8 mouse cellular contexts compared by ENCODE assay signal in the genomic region with DNA sequence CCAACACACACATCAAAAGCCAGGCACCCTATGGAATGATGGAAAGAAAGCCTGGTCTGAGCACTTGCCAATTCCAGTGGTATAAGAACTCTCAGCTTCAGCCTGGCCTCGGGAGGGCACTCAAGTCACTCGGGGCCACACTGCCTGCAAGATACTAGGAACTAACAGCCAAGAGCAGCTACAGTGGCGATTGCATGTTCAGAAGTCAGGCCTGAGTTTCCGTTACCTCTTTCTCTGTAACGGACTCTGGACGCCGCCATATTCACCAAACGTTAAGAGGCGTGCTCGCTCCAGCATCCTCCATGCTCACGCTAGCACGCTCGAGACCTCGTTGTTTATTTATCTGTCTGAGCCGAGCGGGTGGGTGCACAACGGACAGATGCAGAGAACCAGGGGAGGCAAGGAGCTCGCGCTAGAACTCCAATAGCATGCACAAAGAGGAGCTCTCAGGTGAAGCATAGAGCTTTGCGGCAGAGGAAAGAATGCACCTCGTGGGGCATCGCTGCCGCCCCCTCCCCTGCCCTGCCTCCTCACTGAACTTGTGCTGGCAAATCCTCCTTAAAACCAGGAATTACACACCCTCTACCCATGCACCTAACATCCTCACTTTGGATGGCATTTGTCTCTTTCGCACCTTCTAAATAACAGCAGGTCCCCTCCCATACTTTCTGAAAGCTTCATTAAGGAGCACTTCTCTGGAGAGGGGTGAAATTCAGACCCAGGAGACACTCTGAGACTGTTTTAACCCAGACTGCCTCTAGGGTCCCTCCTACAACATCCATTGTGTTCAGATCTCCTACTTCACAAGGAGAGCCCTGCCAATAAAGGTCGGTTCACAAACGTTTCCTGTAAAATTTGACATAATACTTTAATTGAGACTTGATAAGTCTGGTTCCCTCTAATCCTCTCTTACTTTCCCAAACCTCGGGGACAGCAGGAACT. TPM values are rescaled to one million over a fixed set of nuclear protein-coding genes. Genes with fewer than 3 reads are reported as not detected.
DNase-seq lines count a peak whose midpoint lies in the region; ATAC-seq and TF ChIP-seq lines count a peak whose summit lies in the region.

No protein-coding gene starts in this region.

- no peaks in the 10 kb centered on the region for H3K36me3 ChIP-seq in hindbrain, embryonic 12.5 days
- H3K36me3 ChIP-seq in limb, embryonic 14.5 days (ENCODE audit: control insufficient read depth, insufficient read depth, low read length) = no peaks in the 10 kb centered on the region
- no peaks in the 10 kb centered on the region for H3K36me3 ChIP-seq in stomach, postnatal 0 days (ENCODE audit: control insufficient read depth, insufficient read depth, low read length)

- no peak for ATAC-seq in hindbrain, embryonic 12.5 days (ENCODE audit: low FRiP score)
- ATAC-seq in limb, embryonic 14.5 days (ENCODE audit: low FRiP score, low read depth) = no peak
- ATAC-seq in stomach, postnatal 0 days (ENCODE audit: low FRiP score, low TSS enrichment) = no peak
- ATAC-seq in erythroid progenitor cell, adult 5-6 weeks (replicated peaks; ENCODE audit: low FRiP score, poor library complexity, severe bottlenecking) = no peak

- TF ChIP-seq POLR2A in limb, embryonic 14.5 days (IDR thresholded peaks at IDR 0.05; ENCODE audit: borderline replicate concordance, extremely low read depth, insufficient read depth, insufficient read length) = no peak

- H3K27ac ChIP-seq in hindbrain, embryonic 12.5 days = no peak overlapping the region
- H3K27ac ChIP-seq in limb, embryonic 14.5 days (replicated peaks; ENCODE audit: low read depth, low read length) = no peak overlapping the region
- no peak overlapping the region for H3K27ac ChIP-seq in stomach, postnatal 0 days (replicated peaks)

- no peaks in the 10 kb centered on the region for H3K9me3 ChIP-seq in hindbrain, embryonic 12.5 days (replicated peaks)
- no peaks in the 10 kb centered on the region for H3K9me3 ChIP-seq in limb, embryonic 14.5 days (ENCODE audit: control insufficient read depth, low read length)
- H3K9me3 ChIP-seq in stomach, postnatal 0 days (ENCODE audit: control insufficient read depth, low read length) = no peaks in the 10 kb centered on the region

- H3K9ac ChIP-seq in hindbrain, embryonic 12.5 days = peak overlapping the region; percentile 27; the same call in 1 of the 2 replicates
- no peak overlapping the region for H3K9ac ChIP-seq in limb, embryonic 14.5 days (ENCODE audit: low read depth, low read length, severe bottlenecking)
- no peak overlapping the region for H3K9ac ChIP-seq in stomach, postnatal 0 days (ENCODE audit: low read length)

- intact Hi-C loops in left cerebral cortex, postnatal 36 days (cut with DNase I) = no loop called here

- peak overlapping the region; percentile 23 for H3K4me3 ChIP-seq in hindbrain, embryonic 12.5 days
- H3K4me3 ChIP-seq in limb, embryonic 14.5 days (replicated peaks; ENCODE audit: low read length) = peak overlapping the region; percentile 25; the same call in 1 of the 2 replicates
- H3K4me3 ChIP-seq in stomach, postnatal 0 days (ENCODE audit: low read depth, low read length) = no peak overlapping the region; the same call in 1 of the 2 replicates

- no peak for TF ChIP-seq EP300 in stomach, postnatal 0 days (optimal IDR thresholded peaks at IDR 0.05)

- peak; percentile 25 for DNase-seq in ovary, postnatal 36 days (ENCODE audit: low spot score)
- no peak for DNase-seq in ovary, adult 18-20 months (ENCODE audit: low spot score)
- no peak for DNase-seq in limb, embryonic 14.5 days (ENCODE audit: low spot score)
- DNase-seq in stomach, postnatal 0 days (ENCODE audit: low spot score) = no peak
- DNase-seq in right cerebral cortex, postnatal 36 days (ENCODE audit: low spot score in 2 of 2) = no peak
- DNase-seq in left cerebral cortex, postnatal 36 days (ENCODE audit: low spot score in 2 of 2) = no peak

- peak overlapping the region; percentile 42 for H3K4me2 ChIP-seq in hindbrain, embryonic 12.5 days (replicated peaks)
- H3K4me2 ChIP-seq in limb, embryonic 14.5 days (replicated peaks; ENCODE audit: low read depth, low read length, severe bottlenecking) = peak overlapping the region; percentile 43
- peak overlapping the region; percentile 25; the same call in 1 of the 2 replicates for H3K4me2 ChIP-seq in stomach, postnatal 0 days (replicated peaks; ENCODE audit: low read depth)

- no peak for TF ChIP-seq CTCF in stomach, postnatal 0 days (IDR thresholded peaks at IDR 0.05; ENCODE audit: low read depth)

- H3K27me3 ChIP-seq in hindbrain, embryonic 12.5 days = no peaks in the 10 kb centered on the region
- no peaks in the 10 kb centered on the region for H3K27me3 ChIP-seq in limb, embryonic 14.5 days (ENCODE audit: control insufficient read depth, insufficient read depth, low read length)
- H3K27me3 ChIP-seq in stomach, postnatal 0 days (ENCODE audit: control insufficient read depth, insufficient read depth, low read length) = no peaks in the 10 kb centered on the region

- H3K4me1 ChIP-seq in hindbrain, embryonic 12.5 days = no peaks in the 10 kb centered on the region
- H3K4me1 ChIP-seq in limb, embryonic 14.5 days (ENCODE audit: control insufficient read depth, insufficient read depth, low read length) = no peaks in the 10 kb centered on the region
- H3K4me1 ChIP-seq in stomach, postnatal 0 days (replicated peaks; ENCODE audit: control insufficient read depth, insufficient read depth) = no peaks in the 10 kb centered on the region

- 47% methylated on average over 27 of the region's 27 CpGs for WGBS in hindbrain, embryonic 12.5 days
- 37% methylated on average over 27 of the region's 27 CpGs for WGBS in limb, embryonic 14.5 days
- WGBS in stomach, postnatal 0 days = 33% methylated on average over 27 of the region's 27 CpGs

RNA-seq across cellular contexts. Expression of a gene that starts 2.2 kb away (rescaled TPM):
- polyA plus RNA-seq in hindbrain, embryonic 12.5 days (2016; fragmentation: Nextera tagmentation; extraction: Ambion mirVana) = not detected in 2 replicates
- polyA plus RNA-seq in limb, embryonic 14.5 days (2012; rRNA removed) = not detected in 2 replicates
- not detected in 2 replicates for polyA plus RNA-seq in limb, embryonic 14.5 days (2014; fragmentation: Nextera tagmentation; extraction: Ambion mirVana)
- polyA plus RNA-seq in stomach, postnatal 0 days (2015; fragmentation: Nextera tagmentation; extraction: Ambion mirVana) = not detected in 2 replicates
- total RNA-seq in erythroid progenitor cell, adult 5-6 weeks (2015; ENCODE audit: low replicate concordance) = not detected in 2 replicates
- total RNA-seq in erythroid progenitor cell, adult 5-6 weeks (2017; ENCODE audit: low replicate concordance) = not detected in 2 replicates
- not detected for total RNA-seq in left cerebral cortex, postnatal 36 days (2021)

RNA-seq across cellular contexts. Expression of a gene that starts 21.2 kb away (rescaled TPM):
- polyA plus RNA-seq in hindbrain, embryonic 12.5 days (2016; fragmentation: Nextera tagmentation; extraction: Ambion mirVana) = not detected in 2 replicates
- polyA plus RNA-seq in limb, embryonic 14.5 days (2012; rRNA removed) = not detected in 2 replicates
- not detected in 2 replicates for polyA plus RNA-seq in limb, embryonic 14.5 days (2014; fragmentation: Nextera tagmentation; extraction: Ambion mirVana)
- polyA plus RNA-seq in stomach, postnatal 0 days (2015; fragmentation: Nextera tagmentation; extraction: Ambion mirVana) = not detected in 2 replicates
- not detected in 2 replicates for total RNA-seq in erythroid progenitor cell, adult 5-6 weeks (2015; ENCODE audit: low replicate concordance)
- not detected in 2 replicates for total RNA-seq in erythroid progenitor cell, adult 5-6 weeks (2017; ENCODE audit: low replicate concordance)
- total RNA-seq in left cerebral cortex, postnatal 36 days (2021) = not detected

RNA-seq across cellular contexts. Expression of a gene that starts 47.2 kb away (rescaled TPM):
- 39.6 and 42.5 TPM in 2 replicates for polyA plus RNA-seq in hindbrain, embryonic 12.5 days (2016; fragmentation: Nextera tagmentation; extraction: Ambion mirVana)
- polyA plus RNA-seq in limb, embryonic 14.5 days (2012; rRNA removed) = 38.8 and 42.9 TPM in 2 replicates
- polyA plus RNA-seq in limb, embryonic 14.5 days (2014; fragmentation: Nextera tagmentation; extraction: Ambion mirVana) = 33.0 and 33.5 TPM in 2 replicates
- 11.5 and 12.5 TPM in 2 replicates for polyA plus RNA-seq in stomach, postnatal 0 days (2015; fragmentation: Nextera tagmentation; extraction: Ambion mirVana)
- 1.4 TPM in 1 of 2 replicates, not detected in the other for total RNA-seq in erythroid progenitor cell, adult 5-6 weeks (2015; ENCODE audit: low replicate concordance)
- total RNA-seq in erythroid progenitor cell, adult 5-6 weeks (2017; ENCODE audit: low replicate concordance) = 3.3 and 8.5 TPM in 2 replicates
- total RNA-seq in left cerebral cortex, postnatal 36 days (2021) = 10 to 100 TPM; 12.3 to 15.1 TPM
